Mouse (Mus musculus): ENCODE data around the gene Ltk. TPM values are rescaled to one million over a fixed set of nuclear protein-coding genes. Genes with fewer than 3 reads are reported as not detected.

Ltk gene
- polyA plus RNA-seq, 1 experiment, result 2.0 TPM

GRCm38 (mm10) chr2:119797279-119797783 is 37.1 kb upstream of the Ltk start, which contains the start of gene Tyro3:
TSS of gene Tyro3 (plus strand) at chr2:119797733.
- WGBS, result 86% methylated on average over 5 of the region's 5 CpGs
- no peak for TF ChIP-seq CTCF (conservative IDR thresholded peaks at IDR 0.05; ENCODE audit: insufficient read depth, insufficient read length, low read depth, low read length)
- TF ChIP-seq POLR2A (IDR thresholded peaks at IDR 0.05; ENCODE audit: low read depth, low read length), result no peak
- no peak within 1 kb of the TSS for H3K4me3 ChIP-seq (ENCODE audit: insufficient read depth, low read depth, low read length)

GRCm38 (mm10) chr2:119789996-119790395 is 29.8 kb upstream of the Ltk start:
- H3K27me3 ChIP-seq (replicated peaks; ENCODE audit: control insufficient read depth, insufficient read depth, low read length), result no peaks in the 10 kb centered on the region; the same call in none of the 2 replicates
- H3K4me1 ChIP-seq (ENCODE audit: control insufficient read depth, insufficient read depth, low read length), result no peaks in the 10 kb centered on the region
- DNase-seq, result no peak
- H3K4me3 ChIP-seq (ENCODE audit: insufficient read depth, low read depth, low read length), result no peak overlapping the region
- WGBS, result 87% methylated on average over 2 of the region's 2 CpGs
- H3K36me3 ChIP-seq (ENCODE audit: control insufficient read depth, insufficient read depth, low read length), result no peaks in the 10 kb centered on the region
- TF ChIP-seq POLR2A (IDR thresholded peaks at IDR 0.05; ENCODE audit: low read depth, low read length) (no peak), CTCF (conservative IDR thresholded peaks at IDR 0.05; ENCODE audit: insufficient read depth, insufficient read length, low read depth, low read length) (no peak)
- no peak overlapping the region for H3K27ac ChIP-seq (ENCODE audit: insufficient read depth, low read depth, low read length)

More at GRCm38 (mm10) chr2:119797279-119797783, 37.1 kb upstream of the Ltk start, which contains the start of gene Tyro3:
- H3K27ac ChIP-seq (ENCODE audit: insufficient read depth, low read depth, low read length), result no peak within 1 kb of the TSS
- H3K4me1 ChIP-seq (ENCODE audit: control insufficient read depth, insufficient read depth, low read length), result peaks cover 5% of the 10 kb centered on the region; the same call in 1 of the 2 replicates
- no peaks in the 10 kb centered on the region for H3K36me3 ChIP-seq (ENCODE audit: control insufficient read depth, insufficient read depth, low read length)
- no peak for DNase-seq
- no peaks in the 10 kb centered on the region; the same call in none of the 2 replicates for H3K27me3 ChIP-seq (replicated peaks; ENCODE audit: control insufficient read depth, insufficient read depth, low read length)

DNA sequence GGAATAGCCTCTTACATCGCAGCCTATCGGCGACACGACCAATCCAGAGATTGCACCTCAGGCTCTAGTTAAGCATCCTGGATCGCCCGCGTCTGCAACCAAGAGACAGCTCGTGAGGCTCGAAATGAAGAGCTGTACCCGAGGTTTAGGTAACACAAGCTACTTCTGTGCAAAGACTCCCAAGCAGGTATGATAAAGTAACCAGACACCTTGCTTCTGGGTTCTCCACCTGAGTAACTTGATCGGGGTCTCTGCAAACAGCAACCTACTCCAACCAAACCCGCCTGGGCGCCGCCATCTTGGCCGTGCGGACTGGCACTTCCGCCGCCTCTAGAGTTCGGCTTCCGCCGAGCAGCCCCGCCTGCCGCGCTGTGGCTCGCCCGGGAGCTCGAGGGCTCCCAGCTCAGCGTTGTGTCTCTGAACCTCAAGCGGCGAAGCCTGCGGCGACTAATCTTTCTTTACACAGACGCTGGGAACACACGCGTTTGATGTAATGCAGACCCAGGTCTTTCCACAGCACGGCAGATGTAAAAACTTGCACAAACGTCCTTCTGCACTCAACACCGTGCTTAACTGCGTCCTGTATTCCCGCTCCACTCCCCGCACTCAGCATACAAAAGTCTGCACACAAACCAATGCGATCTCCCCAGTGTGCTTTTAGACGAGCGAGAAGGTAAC is 27.1 kb upstream of the Ltk start, which contains the start of gene Rpap1:
Gene Rpap1, minus strand, starts transcription at position 332 of the 678 bp plus-strand sequence.
- WGBS, result under 1% methylated on average over 44 of the region's 44 CpGs

GRCm38 (mm10) chr2:119767246-119767645 is 7.0 kb upstream of the Ltk start:
- Histone ChIP-seq H3K36me3 (ENCODE audit: control insufficient read depth, insufficient read depth, low read length) (no peaks in the 10 kb centered on the region; the same call in 1 of the 2 replicates), H3K4me1 (ENCODE audit: control insufficient read depth, insufficient read depth, low read length) (no peaks in the 10 kb centered on the region), H3K4me3 (ENCODE audit: insufficient read depth, low read depth, low read length) (no peak overlapping the region), H3K27ac (ENCODE audit: insufficient read depth, low read depth, low read length) (no peak overlapping the region), H3K27me3 (replicated peaks; ENCODE audit: control insufficient read depth, insufficient read depth, low read length) (no peaks in the 10 kb centered on the region)
- TF ChIP-seq POLR2A (IDR thresholded peaks at IDR 0.05; ENCODE audit: low read depth, low read length) (no peak), CTCF (conservative IDR thresholded peaks at IDR 0.05; ENCODE audit: insufficient read depth, insufficient read length, low read depth, low read length) (peak; percentile 31; the same call in 1 of the 2 replicates)
- 92% methylated on average over 6 of the region's 6 CpGs for WGBS
- no peak for DNase-seq

More for the DNA sequence above, 27.1 kb upstream of the Ltk start, which contains the start of gene Rpap1:
- Histone ChIP-seq H3K4me3 (ENCODE audit: insufficient read depth, low read depth, low read length) (peak within 1 kb of the TSS; percentile 85), H3K27ac (ENCODE audit: insufficient read depth, low read depth, low read length) (0 out of 2 replicates have a peak within 1 kb of the TSS, but pooled peaks have one; percentile 5), H3K27me3 (replicated peaks; ENCODE audit: control insufficient read depth, insufficient read depth, low read length) (no peaks in the 10 kb centered on the region), H3K36me3 (ENCODE audit: control insufficient read depth, insufficient read depth, low read length) (no peaks in the 10 kb centered on the region), H3K4me1 (ENCODE audit: control insufficient read depth, insufficient read depth, low read length) (no peaks in the 10 kb centered on the region)
- TF ChIP-seq CTCF (conservative IDR thresholded peaks at IDR 0.05; ENCODE audit: insufficient read depth, insufficient read length, low read depth, low read length), result no peak
- peak; percentile 71 for TF ChIP-seq POLR2A (IDR thresholded peaks at IDR 0.05; ENCODE audit: low read depth, low read length)
- peak; percentile 85 for DNase-seq

DNA sequence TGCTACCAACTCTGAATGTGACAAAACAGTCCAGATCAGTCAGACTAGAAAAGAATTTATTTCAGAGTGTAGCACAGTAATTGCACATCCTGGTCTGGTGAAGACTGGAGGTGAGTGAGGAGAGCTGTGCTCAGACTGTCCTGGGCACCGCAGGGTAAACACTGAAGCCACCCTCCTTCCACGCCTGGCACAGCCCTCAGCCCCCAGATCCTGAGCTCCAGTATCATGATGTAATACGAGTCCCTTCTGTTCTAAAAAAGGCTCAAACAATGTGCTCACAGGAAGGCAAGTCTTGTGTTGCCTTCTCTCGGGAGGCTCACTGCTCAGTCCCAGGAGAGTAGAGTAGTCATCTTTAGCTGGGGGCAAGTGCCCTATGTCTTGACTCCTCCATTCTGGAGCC is 3.7 kb upstream of the Ltk start:
- Histone ChIP-seq H3K36me3 (ENCODE audit: control insufficient read depth, insufficient read depth, low read length) (no peaks in the 10 kb centered on the region), H3K4me1 (ENCODE audit: control insufficient read depth, insufficient read depth, low read length) (no peaks in the 10 kb centered on the region), H3K4me3 (ENCODE audit: insufficient read depth, low read depth, low read length) (no peak overlapping the region), H3K27me3 (replicated peaks; ENCODE audit: control insufficient read depth, insufficient read depth, low read length) (no peaks in the 10 kb centered on the region), H3K27ac (ENCODE audit: insufficient read depth, low read depth, low read length) (no peak overlapping the region)
- 70% methylated on average over 4 of the region's 4 CpGs for WGBS
- no peak for DNase-seq
- TF ChIP-seq CTCF (conservative IDR thresholded peaks at IDR 0.05; ENCODE audit: insufficient read depth, insufficient read length, low read depth, low read length), result no peak
- no peak for TF ChIP-seq POLR2A (IDR thresholded peaks at IDR 0.05; ENCODE audit: low read depth, low read length)

DNA sequence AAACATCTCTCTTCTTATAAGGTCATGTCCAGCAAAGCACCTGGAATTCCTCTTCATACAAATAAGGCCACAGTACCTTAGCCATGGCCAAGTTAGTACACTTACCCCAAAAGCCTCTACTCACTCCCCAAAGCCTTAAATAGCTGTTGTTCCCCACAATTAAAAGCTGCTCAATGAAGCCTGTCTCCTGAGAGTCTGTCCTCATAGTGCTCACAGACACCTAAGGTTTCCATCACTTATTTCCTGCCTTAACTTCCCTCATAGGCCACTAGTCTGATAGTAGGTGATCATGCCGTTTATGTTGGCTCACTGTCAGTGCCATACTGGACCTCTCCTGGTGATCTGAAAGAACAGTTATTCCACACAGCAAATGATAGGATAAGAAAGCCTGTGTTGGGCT is 2.0 kb upstream of the Ltk start:
- WGBS, result 78% methylated on average over 1 of the region's 1 CpGs
- Histone ChIP-seq H3K27me3 (replicated peaks; ENCODE audit: control insufficient read depth, insufficient read depth, low read length) (peaks cover 2% of the 10 kb centered on the region), H3K4me3 (ENCODE audit: insufficient read depth, low read depth, low read length) (no peak overlapping the region), H3K4me1 (ENCODE audit: control insufficient read depth, insufficient read depth, low read length) (peaks cover 4% of the 10 kb centered on the region; the same call in 1 of the 2 replicates), H3K36me3 (ENCODE audit: control insufficient read depth, insufficient read depth, low read length) (no peaks in the 10 kb centered on the region), H3K27ac (ENCODE audit: insufficient read depth, low read depth, low read length) (no peak overlapping the region)
- TF ChIP-seq POLR2A (IDR thresholded peaks at IDR 0.05; ENCODE audit: low read depth, low read length), result no peak
- no peak for TF ChIP-seq CTCF (conservative IDR thresholded peaks at IDR 0.05; ENCODE audit: insufficient read depth, insufficient read length, low read depth, low read length)
- DNase-seq, result no peak
